Mouse (Mus musculus): ENCODE results near the gene Kcp. TPM values are rescaled to one million over a fixed set of nuclear protein-coding genes. Genes with fewer than 3 reads are reported as not detected.

Kcp gene
- polyA plus RNA-seq, 1 experiment, result 3.0 TPM

- no peak for TF ChIP-seq POLR2A (IDR thresholded peaks at IDR 0.05; ENCODE audit: low read depth, low read length)
- no peak for TF ChIP-seq CTCF (IDR thresholded peaks at IDR 0.05; ENCODE audit: extremely low read depth, insufficient read length, insufficient replicate concordance, low read depth, low read length)
- no peaks in the 10 kb centered on the region; the same call in 1 of the 2 replicates for H3K4me1 ChIP-seq (ENCODE audit: control insufficient read depth, insufficient read depth, insufficient read length, low read length)
- no peak overlapping the region for H3K4me3 ChIP-seq (ENCODE audit: low read depth, low read length)
- peaks cover 9% of the 10 kb centered on the region; the same call in 1 of the 2 replicates for H3K27me3 ChIP-seq (ENCODE audit: control insufficient read depth, insufficient read depth, low read length)
- no peak overlapping the region for H3K27ac ChIP-seq (ENCODE audit: insufficient read depth, low read depth, low read length)
- H3K36me3 ChIP-seq (ENCODE audit: control insufficient read depth, insufficient read depth, low read length), result no peaks in the 10 kb centered on the region
- 84% methylated on average over 6 of the region's 6 CpGs for WGBS
Measured at GRCm38 (mm10) chr6:29439789-29440188, 68.0 kb downstream of the Kcp start.

GRCm38 (mm10) chr6:29439251-29439650 lies 68.5 kb downstream of the Kcp start:
- TF ChIP-seq CTCF (IDR thresholded peaks at IDR 0.05; ENCODE audit: extremely low read depth, insufficient read length, insufficient replicate concordance, low read depth, low read length) (no peak), POLR2A (IDR thresholded peaks at IDR 0.05; ENCODE audit: low read depth, low read length) (no peak)
- peaks cover 15% of the 10 kb centered on the region; the same call in 1 of the 2 replicates for H3K27me3 ChIP-seq (ENCODE audit: control insufficient read depth, insufficient read depth, low read length)
- H3K36me3 ChIP-seq (ENCODE audit: control insufficient read depth, insufficient read depth, low read length), result no peaks in the 10 kb centered on the region
- no peak overlapping the region for H3K27ac ChIP-seq (ENCODE audit: insufficient read depth, low read depth, low read length)
- H3K4me3 ChIP-seq (ENCODE audit: low read depth, low read length), result no peak overlapping the region
- H3K4me1 ChIP-seq (ENCODE audit: control insufficient read depth, insufficient read depth, insufficient read length, low read length), result no peaks in the 10 kb centered on the region; the same call in 1 of the 2 replicates
- 75% methylated on average over 4 of the region's 4 CpGs for WGBS

DNA sequence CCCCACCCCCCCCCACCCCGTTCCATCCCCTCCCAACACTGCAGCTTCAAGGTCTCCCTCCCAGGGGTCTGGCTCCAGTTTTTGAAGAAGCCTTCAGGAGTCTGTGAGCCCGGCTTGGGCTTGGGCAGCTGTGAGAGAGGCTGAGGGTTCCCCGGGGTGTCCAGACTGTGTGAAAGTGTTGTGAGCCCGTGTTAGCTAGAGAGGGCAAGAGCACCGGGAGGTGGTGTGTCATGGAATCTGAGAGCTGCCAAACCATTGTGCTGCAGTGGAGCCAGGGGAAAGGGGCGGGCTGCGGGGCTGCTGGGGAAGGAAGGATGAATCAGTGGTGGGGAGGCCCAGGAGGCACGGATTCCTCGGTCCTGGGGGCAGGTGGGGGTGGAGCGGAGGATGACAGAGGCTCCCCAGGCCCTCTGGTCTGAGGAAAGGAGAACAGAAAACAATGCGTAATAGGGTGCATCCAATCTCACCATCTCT lies 71.3 kb downstream of the Kcp start:
- Histone ChIP-seq H3K4me3 (ENCODE audit: low read depth, low read length) (no peak overlapping the region), H3K4me1 (ENCODE audit: control insufficient read depth, insufficient read depth, insufficient read length, low read length) (peaks cover 6% of the 10 kb centered on the region), H3K36me3 (ENCODE audit: control insufficient read depth, insufficient read depth, low read length) (no peaks in the 10 kb centered on the region), H3K27ac (ENCODE audit: insufficient read depth, low read depth, low read length) (no peak overlapping the region), H3K27me3 (ENCODE audit: control insufficient read depth, insufficient read depth, low read length) (peaks cover 30% of the 10 kb centered on the region)
- WGBS, result 19% methylated on average over 11 of the region's 11 CpGs
- TF ChIP-seq POLR2A (IDR thresholded peaks at IDR 0.05; ENCODE audit: low read depth, low read length) (no peak), CTCF (IDR thresholded peaks at IDR 0.05; ENCODE audit: extremely low read depth, insufficient read length, insufficient replicate concordance, low read depth, low read length) (no peak)

- peak overlapping the region; percentile 14; the same call in 1 of the 2 replicates for H3K27ac ChIP-seq (ENCODE audit: insufficient read depth, low read depth, low read length)
- peaks cover 6% of the 10 kb centered on the region for H3K4me1 ChIP-seq (ENCODE audit: control insufficient read depth, insufficient read depth, insufficient read length, low read length)
- peaks cover 30% of the 10 kb centered on the region for H3K27me3 ChIP-seq (ENCODE audit: control insufficient read depth, insufficient read depth, low read length)
- TF ChIP-seq CTCF (IDR thresholded peaks at IDR 0.05; ENCODE audit: extremely low read depth, insufficient read length, insufficient replicate concordance, low read depth, low read length), result no peak
- no peak for TF ChIP-seq POLR2A (IDR thresholded peaks at IDR 0.05; ENCODE audit: low read depth, low read length)
- 45% methylated on average over 6 of the region's 6 CpGs for WGBS
- 0 out of 2 replicates have a peak overlapping the region, but pooled peaks have one; percentile 5 for H3K4me3 ChIP-seq (ENCODE audit: low read depth, low read length)
- H3K36me3 ChIP-seq (ENCODE audit: control insufficient read depth, insufficient read depth, low read length), result no peaks in the 10 kb centered on the region
Measured at GRCm38 (mm10) chr6:29435940-29436451, 71.8 kb downstream of the Kcp start.

GRCm38 (mm10) chr6:29434911-29435691 lies 72.7 kb downstream of the Kcp start:
- peaks cover 6% of the 10 kb centered on the region for H3K4me1 ChIP-seq (ENCODE audit: control insufficient read depth, insufficient read depth, insufficient read length, low read length)
- H3K27ac ChIP-seq (ENCODE audit: insufficient read depth, low read depth, low read length), result peak overlapping the region; percentile 13; the same call in 1 of the 2 replicates
- no peak for TF ChIP-seq CTCF (IDR thresholded peaks at IDR 0.05; ENCODE audit: extremely low read depth, insufficient read length, insufficient replicate concordance, low read depth, low read length)
- TF ChIP-seq POLR2A (IDR thresholded peaks at IDR 0.05; ENCODE audit: low read depth, low read length), result no peak
- 18% methylated on average over 13 of the region's 13 CpGs for WGBS
- H3K36me3 ChIP-seq (ENCODE audit: control insufficient read depth, insufficient read depth, low read length), result no peaks in the 10 kb centered on the region
- H3K27me3 ChIP-seq (ENCODE audit: control insufficient read depth, insufficient read depth, low read length), result peaks cover 30% of the 10 kb centered on the region
- H3K4me3 ChIP-seq (ENCODE audit: low read depth, low read length), result peak overlapping the region; percentile 60

GRCm38 (mm10) chr6:29433804-29434795 lies 73.7 kb downstream of the Kcp start:
- TF ChIP-seq CTCF (IDR thresholded peaks at IDR 0.05; ENCODE audit: extremely low read depth, insufficient read length, insufficient replicate concordance, low read depth, low read length) (no peak), POLR2A (IDR thresholded peaks at IDR 0.05; ENCODE audit: low read depth, low read length) (no peak)
- peak overlapping the region; percentile 60 for H3K4me3 ChIP-seq (ENCODE audit: low read depth, low read length)
- peaks cover 30% of the 10 kb centered on the region for H3K27me3 ChIP-seq (ENCODE audit: control insufficient read depth, insufficient read depth, low read length)
- 15% methylated on average over 27 of the region's 27 CpGs for WGBS
- H3K27ac ChIP-seq (ENCODE audit: insufficient read depth, low read depth, low read length), result peak overlapping the region; percentile 52
- peaks cover 6% of the 10 kb centered on the region for H3K4me1 ChIP-seq (ENCODE audit: control insufficient read depth, insufficient read depth, insufficient read length, low read length)
- H3K36me3 ChIP-seq (ENCODE audit: control insufficient read depth, insufficient read depth, low read length), result no peaks in the 10 kb centered on the region

All from small intestine, adult 2 months (tissue).